Mouse (Mus musculus) left cerebral cortex, postnatal 4 days (tissue): ENCODE data around the gene Stip1. TPM values are rescaled to one million over a fixed set of nuclear protein-coding genes. Genes with fewer than 3 reads are reported as not detected.
"Not testable (repeated sequence)": the region's sequence is repeated elsewhere in the genome, so short reads cannot be mapped to it uniquely, and the experiment has no call there.

Experiments
- DNase-seq: peaks from one replicate; pipeline ENCODE4 v3.0.0-alpha.2; 2022
- intact Hi-C: fragments of 180-260 bp; cut with DNase I; formaldehyde crosslinking; loops from one replicate; pipeline ENCODE4 v1.15.1; 2025
- total RNA-seq, 2 experiments: library from RNA; stranded (reverse); gene quantifications; 2 replicates each; pipeline ENCODE4 v1.2.3; 2021

Gene Stip1
- total RNA-seq, 2 experiments from 2014 or later = 127 to 130 TPM

DNA sequence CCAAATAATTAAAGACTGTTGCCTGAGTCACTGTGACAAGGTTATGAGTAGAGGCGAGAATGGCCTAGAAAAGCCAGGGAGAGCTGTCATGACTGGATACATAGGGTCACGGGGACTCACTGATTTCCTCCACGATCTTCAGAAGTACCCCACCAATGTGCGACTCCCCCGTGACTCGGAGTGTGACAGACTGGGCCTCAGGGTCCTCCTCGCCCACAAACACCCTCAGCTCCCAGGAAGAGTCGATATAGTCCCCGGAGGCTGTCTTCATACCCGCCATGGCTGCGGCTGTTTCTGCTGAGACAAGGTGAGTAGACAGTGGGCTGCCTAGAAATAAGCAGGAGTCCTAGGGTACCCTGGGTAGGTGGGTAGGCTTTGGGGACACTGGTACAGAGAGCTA, 21.2 kb downstream of the Stip1 start:
- intact Hi-C loops = no loop called here

DNA sequence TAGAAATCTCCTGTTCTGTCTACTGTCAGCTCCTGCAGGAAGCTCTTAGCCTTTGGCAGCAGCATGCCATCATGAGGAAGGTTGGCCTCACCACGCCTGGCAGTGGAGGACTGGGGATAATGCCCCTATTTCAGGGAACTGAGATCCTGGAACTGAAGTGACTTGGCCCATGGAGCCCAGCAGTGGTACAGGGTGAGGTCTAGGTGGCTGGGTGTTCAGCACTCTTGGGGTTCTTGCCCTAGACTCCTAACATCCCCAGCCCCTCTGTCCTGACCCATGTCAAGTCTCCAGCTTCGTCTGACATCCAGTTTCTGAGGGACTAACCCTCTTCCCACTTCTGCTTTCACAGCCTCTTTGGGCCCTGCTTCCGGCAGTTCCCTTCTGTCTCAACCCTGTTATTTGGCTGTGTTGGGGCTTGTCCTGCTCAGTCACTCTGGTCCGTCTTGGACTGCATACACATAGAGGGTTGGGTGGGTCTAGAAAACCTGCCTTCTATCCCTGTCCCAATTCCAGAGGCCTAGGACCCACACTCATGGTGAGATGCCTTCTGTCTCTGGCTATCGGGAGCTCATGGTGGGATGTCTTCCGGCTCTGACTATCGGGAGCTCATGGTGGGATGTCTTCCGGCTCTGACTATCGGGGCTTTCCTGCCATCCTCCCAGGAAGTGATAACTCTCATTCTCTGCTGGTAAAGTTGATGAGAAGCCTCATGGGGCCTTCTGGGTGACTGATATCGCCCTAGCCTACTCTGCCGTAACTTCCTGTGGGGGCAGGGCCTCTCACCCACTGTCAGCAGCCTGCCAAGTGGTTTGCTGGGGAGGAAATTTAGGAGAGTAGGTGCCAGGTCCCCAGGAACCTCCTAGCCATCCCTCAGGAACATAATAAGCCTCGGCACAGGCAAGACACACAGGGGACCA, 22.0 kb downstream of the Stip1 start:
- DNase-seq = no peak
- intact Hi-C loops = no loop called here

More for the DNA sequence above, 21.2 kb downstream of the Stip1 start:
- DNase-seq = no peak

DNA sequence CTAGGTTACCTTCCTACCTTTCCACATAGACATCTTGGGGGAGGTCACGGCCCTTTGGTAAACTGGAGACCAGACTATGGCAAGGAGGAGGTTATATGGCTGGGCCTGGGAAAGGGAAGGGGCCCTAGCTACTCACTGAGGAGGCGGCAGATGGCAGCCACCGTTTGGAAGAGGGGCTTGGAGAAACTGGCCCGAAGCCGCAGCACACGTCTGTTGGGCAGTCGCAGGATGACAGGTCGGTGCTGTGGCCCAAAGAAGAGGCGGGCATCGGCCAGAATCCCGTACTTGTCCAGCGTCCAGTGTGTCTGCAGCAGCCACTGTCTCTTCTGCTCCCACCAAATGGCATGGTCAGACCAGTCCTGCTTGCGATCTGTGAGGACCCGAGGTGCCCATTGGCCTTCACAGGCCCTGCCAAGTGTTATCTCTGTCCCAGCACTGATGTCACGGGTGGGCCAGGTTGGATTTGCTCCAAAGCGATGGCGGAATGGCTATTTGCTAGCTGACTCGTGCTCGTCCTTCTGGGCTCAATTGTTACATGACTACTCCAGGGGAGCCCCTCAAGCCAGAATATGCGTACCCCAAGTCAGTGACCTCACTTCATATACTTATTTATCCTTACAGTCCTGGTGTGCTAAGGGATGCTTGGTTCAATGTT, 25.2 kb downstream of the Stip1 start:
- intact Hi-C loops = no loop called here
- peak; percentile 60 for DNase-seq

DNA sequence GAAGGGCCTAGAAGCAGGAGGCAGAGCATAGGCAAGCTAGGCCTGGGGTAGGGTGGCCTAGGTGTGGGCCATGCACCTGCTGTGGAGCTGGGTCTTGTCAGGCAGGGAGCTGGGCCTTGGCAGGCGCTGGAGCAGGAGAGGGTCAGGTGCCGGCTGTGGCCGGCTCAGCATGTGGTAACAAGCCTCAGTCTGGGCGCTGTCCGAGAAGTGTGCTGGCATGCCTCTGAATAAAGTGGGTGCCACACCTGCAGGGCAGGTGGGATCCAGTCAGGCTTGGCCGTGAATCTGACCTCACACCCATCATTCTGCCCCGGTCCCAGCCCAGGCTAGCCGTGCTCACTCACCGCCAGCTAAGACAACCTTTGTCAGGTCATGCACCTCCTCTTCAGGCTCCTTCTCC, 25.8 kb downstream of the Stip1 start:
- DNase-seq = no peak
- intact Hi-C loops = no loop called here

DNA sequence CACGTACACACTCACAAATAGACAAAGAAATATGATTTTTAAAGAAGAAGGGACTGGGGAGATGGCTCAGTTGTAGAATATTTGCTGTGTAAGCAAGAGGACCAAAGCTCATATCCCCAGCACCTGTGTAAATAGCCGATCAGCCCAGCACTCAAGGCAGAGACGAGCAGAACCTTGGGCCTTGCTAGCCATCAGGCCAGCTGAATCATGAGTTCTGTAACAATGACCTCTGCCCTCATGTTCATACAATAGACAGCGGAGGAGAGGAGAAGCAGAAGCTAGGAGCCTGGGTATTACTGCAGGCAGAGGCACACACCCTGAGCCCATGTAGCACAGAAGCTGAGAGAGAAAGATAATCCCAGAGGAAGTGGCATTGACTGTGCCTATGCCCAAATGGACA, 27.3 kb downstream of the Stip1 start:
- intact Hi-C loops = no loop called here
- DNase-seq = no peak

DNA sequence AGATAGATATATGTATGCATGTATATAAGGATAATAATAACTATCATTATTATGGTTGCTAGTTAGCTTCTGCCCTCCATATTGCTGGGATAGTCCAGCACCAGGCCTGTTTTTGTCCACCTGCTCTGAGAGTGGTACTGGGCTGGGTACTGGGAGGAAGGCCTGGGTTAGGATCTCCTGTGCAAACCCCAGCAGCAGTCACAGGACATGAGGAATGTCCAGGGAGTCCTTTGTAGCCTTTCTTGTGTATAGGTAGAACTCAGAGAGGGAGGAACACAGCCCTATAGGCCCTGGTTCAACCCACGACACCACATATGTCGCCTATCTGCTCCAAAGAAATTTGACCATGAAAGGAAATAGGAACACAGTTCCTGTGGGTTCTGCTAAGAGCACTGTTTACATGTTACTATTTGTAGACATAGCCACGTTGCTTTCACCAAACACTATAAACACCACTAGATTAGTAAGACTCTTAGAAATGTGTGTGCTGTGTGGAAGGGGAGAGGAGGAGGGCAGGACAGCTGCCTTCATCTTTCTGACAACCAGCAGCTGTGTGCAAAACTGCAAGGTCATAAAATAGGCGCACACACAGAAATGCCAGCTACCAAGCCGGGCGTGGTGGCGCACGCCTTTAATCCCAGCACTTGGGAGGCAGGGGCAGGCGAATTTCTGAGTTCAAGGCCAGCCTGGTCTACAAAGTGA, 32.7 kb downstream of the Stip1 start:
- intact Hi-C loops = no loop called here
- no peak for DNase-seq

DNA sequence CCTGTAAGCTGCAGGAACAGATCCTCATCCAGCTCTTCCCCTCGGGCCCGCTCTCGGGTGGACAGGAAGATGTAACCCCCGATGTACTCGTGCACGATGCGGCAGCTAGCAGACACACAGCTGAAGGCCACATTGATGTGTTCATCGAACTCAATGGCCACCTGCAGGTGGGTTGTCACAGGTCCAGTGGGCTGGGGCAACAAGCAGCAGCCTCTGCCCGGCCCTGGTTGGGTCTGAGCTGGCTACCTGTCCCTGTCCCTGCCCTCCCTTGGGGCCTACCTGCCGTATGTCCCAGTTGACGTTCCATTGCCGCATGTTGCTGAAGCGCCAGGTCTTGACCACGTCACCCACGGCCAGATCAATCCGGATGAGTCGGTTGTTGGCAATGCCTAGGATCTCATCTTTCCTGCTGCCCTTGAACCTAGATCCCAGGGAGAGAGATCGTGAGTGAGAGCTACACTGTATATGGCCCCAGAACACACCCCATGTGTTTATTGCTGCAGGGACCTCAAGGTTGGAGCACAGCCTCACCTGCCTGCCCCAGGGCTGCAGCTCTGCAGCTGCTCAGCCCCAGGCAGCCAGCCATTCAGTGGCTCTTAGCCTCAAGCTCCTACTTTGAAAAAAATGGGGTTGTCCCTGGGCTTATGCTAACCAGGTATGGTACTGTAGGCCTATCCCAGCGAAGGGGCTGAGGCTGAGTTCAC, 40.3 kb downstream of the Stip1 start:
- intact Hi-C loops = no loop called here
- DNase-seq = no peak

DNA sequence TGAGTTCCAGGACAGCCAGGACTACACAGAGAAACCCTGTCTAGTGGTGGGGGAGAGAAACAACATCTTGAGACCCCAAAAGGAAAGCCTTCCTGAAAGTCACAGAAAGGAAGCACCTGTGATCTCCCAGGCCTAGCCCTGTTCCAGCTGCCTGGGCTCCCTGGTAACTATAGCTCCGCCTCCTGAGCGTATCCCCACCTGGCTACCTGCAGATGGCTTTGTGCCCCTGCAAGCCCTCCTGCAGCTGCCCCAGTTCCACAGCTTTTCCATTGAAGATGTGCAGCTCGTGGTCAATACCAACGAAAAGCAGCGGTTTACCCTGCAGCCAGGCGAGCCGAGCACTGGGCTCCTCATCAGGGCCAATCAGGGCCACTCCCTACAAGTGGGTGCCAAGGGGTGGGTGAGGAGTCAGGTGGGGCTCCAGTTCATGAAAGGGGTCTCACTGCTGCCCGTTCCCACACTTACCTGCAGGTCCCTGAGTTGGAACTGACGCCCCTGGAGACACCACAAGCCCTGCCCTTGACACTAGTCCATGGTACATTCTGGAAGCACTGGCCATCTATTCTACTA, 42.0 kb downstream of the Stip1 start:
- DNase-seq = no peak
- intact Hi-C loops = no loop called here

DNA sequence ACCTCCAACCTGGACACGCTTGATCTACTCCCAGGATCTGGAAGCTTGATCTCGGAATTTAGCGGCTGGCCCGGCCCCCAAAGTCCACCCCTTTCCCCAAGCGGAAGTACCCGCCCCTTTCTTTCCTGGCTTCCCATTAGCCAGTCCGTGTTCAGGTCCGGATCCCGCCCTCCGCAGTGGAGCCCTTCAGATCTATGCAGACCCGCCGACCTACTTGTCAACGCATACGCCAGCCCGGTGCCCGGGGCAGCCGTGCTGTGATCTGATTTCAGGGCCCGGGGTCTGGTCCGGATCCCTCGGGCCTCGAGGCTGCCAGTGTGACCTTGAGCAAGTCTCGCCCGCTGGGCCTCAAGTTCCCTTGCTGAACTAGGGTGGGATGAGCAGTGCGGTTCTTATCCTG, 43.8 kb downstream of the Stip1 start, which contains the start of the genes Nudt22 and Trpt1:
Nudt22 (minus strand) TSS at position 112 of the 400 bp plus-strand sequence.
Trpt1 (plus strand) TSS at position 126 of the 400 bp plus-strand sequence.
- peak; percentile 86 for DNase-seq
- intact Hi-C loops = no loop called here

DNA sequence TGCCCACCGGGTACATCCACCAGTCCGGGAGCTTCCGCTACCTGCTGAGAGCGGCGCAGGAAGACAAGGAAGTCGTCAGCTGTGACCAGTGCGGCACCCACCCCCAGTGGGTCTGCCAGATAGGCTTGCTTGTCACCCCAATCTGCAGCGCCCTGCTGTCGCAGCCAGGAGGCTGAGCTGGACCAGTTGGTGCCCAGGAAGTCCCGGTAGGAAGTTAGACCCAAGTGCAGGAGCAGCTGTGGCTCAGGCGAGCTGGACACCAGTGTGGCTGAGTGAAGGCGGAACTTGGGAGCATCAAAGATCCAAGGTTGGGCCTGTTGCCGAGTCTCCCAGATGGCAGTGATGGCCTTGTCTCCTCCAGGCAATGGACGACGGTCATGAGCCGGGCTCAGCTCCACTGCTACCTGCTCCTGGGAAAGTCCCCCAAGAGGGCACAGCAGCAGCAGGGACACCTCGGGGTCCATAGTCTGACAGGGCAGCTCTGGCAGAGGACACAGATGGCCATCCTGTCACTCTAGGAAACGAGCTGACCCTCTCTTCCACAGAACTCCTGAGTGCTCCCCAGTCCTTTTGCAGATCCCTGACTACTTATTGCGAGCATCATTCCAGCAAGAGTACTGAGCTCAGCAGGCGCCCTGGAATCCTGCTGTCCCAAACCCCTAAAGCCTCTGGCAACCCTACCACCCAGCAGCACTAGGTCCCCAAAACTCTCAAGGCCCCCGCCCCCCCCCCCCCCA, 44.3 kb downstream of the Stip1 start:
- intact Hi-C loops = no loop called here

DNA sequence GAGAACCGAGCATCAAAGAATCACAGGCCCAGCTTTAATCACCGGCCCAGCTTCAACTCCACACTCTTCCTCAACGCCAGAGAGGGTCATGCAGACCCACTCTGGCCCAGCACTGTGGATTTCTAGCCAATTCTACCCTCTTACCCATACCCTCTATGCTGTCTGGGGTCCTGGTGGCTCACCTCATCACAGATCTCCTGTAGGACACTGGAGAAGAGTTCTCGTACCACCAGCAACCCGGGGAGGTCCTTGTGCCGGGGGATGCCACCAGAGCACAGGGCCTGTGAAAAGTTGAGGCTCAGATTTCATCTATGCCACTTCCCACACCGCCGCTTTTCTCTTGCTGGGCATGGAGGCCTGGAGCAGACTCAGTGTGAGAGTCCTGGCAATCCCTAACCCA, 45.3 kb downstream of the Stip1 start:
- no peak for DNase-seq
- intact Hi-C loops = no loop called here

More for the DNA sequence above, 44.3 kb downstream of the Stip1 start:
- DNase-seq = peak; percentile 63

DNA sequence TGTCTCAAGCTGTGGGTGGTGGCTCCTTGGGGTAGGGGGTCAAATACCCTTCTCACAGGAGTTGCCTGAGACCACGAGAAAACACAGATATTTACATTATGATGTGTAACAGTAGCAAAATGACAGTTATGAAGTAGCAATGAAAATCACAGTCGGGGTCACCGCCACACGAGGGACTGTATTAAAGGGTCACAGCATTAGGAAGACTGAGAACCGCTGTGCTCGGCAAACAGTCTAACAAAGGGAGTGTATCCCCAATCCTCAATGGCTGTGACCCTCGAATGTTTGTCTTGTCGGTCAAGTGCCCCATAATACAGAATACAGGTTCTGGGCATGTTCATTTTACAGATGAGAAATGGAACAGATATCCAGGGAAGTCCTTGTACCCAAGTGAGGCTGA, 45.8 kb downstream of the Stip1 start:
- DNase-seq = no peak
- intact Hi-C loops = no loop called here

DNA sequence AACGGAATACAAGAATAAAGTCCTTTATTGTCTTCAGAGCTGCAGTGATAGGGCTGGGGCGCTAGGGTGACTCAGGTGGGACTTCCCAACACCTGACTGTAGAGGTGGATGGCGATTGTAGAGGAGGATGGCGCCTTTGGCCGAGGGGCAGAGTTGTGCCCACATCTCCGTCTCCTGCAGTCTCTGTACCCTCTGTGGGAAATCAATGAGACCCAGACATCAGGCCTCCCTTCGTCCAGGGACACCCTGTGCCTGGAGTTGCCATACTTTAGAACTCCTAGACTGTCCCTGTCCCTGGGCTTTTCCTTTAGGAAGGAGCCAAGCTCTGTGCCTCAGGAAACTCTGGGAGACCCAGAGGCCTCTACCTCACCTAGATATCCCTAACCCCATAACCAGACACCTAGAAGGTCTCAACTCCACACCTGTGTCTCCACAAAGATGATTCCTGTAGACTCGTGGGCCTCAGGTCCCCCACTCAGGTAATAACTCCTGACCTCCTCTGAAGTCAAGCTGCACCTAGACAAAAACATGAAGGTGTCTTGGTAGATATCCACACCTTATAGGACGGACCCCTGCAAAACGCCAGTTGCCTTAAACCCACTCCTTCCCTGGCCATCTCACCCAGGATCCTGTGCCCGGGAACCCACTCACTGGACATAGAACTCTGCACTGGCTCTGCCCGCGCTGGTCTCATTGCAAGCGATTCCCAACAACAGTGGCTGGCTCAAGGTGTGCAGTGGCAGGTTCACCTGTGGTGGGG, 46.6 kb downstream of the Stip1 start:
- no peak for DNase-seq
- intact Hi-C loops = no loop called here

DNA sequence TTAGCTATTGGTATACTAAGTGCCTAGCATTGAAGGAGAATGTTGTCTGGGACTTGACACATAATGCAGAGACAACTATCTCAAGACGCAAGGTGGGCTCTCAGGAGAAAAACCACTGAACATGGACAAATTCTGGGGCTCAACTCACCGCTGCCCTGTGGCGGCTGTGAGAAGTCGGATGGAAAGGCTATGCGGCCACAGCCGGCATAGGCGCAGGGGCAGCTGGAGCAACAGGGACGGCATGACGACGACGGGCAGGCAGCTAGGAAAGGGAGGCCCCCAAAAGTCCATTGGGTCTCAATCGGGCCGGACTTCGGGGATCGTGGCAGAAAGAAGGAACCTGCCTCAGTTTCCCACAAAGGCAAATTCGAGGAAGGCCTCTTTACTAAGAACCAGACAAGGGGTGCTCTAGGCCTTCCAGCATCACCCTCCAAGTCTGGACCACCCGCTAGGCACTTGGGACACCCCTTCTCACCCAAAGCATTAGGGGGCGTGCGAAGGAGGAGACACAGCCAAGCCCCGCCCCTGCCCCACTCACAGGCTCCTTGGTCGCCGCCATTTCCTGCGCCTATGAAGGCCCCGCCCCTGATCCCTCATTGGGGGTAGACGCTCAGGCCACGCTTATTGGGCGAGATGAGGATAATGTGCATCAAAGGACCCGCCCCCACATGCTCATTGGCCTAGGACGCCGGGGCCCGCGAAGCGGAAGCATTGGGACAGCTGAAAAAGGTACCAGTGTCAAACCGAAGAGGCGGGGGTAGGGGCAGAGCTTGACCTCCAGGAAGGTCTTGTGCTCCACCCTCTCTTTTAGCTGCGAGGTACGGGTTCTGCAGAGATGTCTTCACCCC, 47.5 kb downstream of the Stip1 start, which contains the start of gene Dnajc4:
Dnajc4 (minus strand) TSS at position 562 of the 848 bp plus-strand sequence.
- intact Hi-C loops = no loop called here
- peak; percentile 98 for DNase-seq

DNA sequence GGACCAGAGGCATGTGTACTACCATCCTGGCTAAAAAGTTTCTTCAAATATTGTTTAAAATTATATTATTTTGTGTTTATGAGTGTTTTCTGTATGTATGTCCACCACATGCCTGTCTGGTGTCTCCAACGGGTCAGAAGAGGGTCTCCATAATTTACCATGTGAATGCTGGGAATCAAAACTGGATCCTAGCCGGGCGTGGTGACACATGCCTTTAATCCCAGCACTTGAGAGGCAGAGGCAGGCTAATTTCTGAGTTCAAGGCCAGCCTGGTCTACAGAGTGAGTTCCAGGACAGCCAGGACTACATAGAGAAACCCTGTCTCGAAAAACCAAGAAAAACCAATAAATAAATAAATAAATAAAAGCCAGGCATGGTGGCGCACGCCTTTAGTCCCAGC, 48.6 kb downstream of the Stip1 start:
- DNase-seq, intact Hi-C loops: not testable (repeated sequence)

DNA sequence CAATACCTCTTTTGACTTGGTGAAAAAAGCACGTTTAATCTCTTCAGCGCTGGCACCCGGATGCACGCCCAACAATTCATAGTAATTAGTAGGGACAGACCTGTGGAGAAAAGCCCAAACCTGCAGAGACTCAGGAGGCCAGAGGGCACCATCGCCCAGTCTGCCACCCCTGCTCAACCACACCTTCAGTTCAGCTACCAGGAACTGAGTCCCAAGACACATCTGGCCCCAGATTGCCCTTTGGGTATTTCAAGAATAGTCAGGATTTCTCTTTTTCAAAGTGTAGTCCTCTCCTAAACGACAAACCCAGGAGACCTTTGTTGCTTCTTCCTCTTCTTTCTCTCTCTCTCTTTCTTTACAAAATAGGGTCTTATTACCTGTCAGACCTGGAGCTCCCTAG, 49.1 kb downstream of the Stip1 start:
- no peak for DNase-seq
- intact Hi-C loops = no loop called here

DNA sequence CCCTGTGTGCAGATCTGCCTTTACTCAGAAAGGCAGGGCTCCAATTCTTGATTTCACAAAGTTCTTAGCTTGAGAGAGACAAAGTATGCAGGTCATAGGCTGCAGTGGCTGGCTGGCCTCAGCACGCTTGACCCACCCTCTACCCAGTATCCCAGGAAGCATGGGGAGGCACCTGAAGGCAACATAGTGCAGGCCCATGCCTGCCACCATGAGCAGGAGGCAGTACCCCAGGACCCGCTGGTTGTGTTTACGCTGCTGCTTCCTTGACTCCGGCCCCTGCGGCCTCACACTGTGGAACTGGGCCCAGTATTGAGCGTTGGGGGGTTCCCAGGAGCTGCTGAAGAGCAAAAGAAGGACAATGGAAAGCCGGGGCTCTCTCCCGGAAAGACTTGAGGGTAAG, 50.5 kb downstream of the Stip1 start:
- intact Hi-C loops = no loop called here
- no peak for DNase-seq

DNA sequence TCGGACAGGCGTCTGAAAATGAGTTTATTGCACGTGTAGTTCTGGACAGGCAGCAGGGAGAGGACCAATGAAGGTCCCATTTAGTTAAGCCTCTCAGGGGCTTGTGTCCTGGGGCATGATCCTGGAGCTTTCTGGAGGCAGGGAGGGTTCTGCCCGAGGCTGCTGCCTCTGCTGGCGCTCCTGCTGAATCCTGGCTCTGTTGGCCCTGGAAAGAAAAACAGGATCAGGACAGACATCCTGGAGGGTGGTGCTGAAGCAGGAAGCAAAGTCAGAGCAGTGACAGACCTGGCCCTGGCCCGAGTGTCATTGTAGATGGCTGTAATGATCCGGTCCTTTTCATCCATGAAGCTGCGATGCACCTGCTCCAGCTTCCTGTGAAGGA, 51.9 kb downstream of the Stip1 start:
- intact Hi-C loops = no loop called here
- DNase-seq = no peak
